In the genomic region with DNA sequence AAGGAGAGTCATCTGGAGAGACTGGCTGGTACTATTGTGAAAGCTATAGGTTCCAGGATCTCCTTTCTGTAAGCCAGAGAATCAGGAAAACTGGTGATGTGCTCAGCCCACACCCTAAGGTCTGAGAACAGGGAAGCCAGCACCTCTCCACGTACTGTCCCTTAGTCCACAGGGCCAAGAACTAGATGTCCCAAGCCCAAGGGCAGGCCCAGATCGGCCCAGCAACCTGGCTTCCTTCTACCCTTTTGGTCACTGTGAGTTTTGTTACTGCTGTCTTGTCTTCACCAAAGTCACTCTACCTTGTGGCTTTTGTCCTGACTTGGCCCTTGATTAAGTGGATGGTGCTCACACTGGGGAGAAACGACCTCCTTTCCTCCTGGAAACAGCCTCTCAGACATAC, we compare ENCODE assay signal across 11 mouse cellular contexts.
"Had no signal": no experiment of that assay in that cellular context is flagged by ENCODE, and none has a peak within 500 bp of the region (broad histone marks: within the 10 kb centered on the region; RNA-seq: fewer than 3 reads in every experiment).

No protein-coding gene starts in this region.

- H3K36me3 ChIP-seq: heart, embryonic 13.5 days; heart, embryonic 15.5 days; hindbrain, embryonic 13.5 days; hindbrain, embryonic 15.5 days; kidney, embryonic 15.5 days; limb, embryonic 13.5 days; limb, embryonic 15.5 days; liver, embryonic 12.5 days had no signal

- H3K4me3 ChIP-seq: heart, embryonic 13.5 days; heart, embryonic 15.5 days; hindbrain, embryonic 13.5 days; hindbrain, embryonic 15.5 days; kidney, embryonic 15.5 days; limb, embryonic 13.5 days; limb, embryonic 15.5 days; liver, embryonic 12.5 days had no signal

- H3K4me1 ChIP-seq: liver, embryonic 12.5 days had no signal

- H3K9ac ChIP-seq: heart, embryonic 13.5 days; heart, embryonic 15.5 days; hindbrain, embryonic 13.5 days; hindbrain, embryonic 15.5 days; kidney, embryonic 15.5 days; limb, embryonic 13.5 days; limb, embryonic 15.5 days; liver, embryonic 12.5 days had no signal

- ATAC-seq: liver, embryonic 12.5 days had no signal

- H3K4me2 ChIP-seq: heart, embryonic 11.5 days; heart, embryonic 13.5 days; heart, embryonic 15.5 days; hindbrain, embryonic 13.5 days; hindbrain, embryonic 15.5 days; kidney, embryonic 15.5 days; limb, embryonic 13.5 days; limb, embryonic 15.5 days; liver, embryonic 12.5 days had no signal

- H3K27ac ChIP-seq: heart, embryonic 13.5 days; heart, embryonic 15.5 days; hindbrain, embryonic 13.5 days; hindbrain, embryonic 15.5 days; hindbrain, postnatal 0 days; kidney, embryonic 15.5 days; kidney, postnatal 0 days; limb, embryonic 13.5 days; limb, embryonic 15.5 days; liver, embryonic 12.5 days had no signal

- H3K27me3 ChIP-seq: heart, embryonic 15.5 days; hindbrain, embryonic 13.5 days; hindbrain, embryonic 15.5 days; kidney, embryonic 15.5 days; limb, embryonic 13.5 days; limb, embryonic 15.5 days; liver, embryonic 12.5 days had no signal

- H3K9me3 ChIP-seq: heart, embryonic 13.5 days; heart, embryonic 15.5 days; hindbrain, embryonic 13.5 days; hindbrain, embryonic 15.5 days; kidney, embryonic 15.5 days; limb, embryonic 13.5 days; limb, embryonic 15.5 days; liver, embryonic 12.5 days had no signal
